Mouse (Mus musculus): ENCODE data around the gene Gm10999. TPM values are rescaled to one million over a fixed set of nuclear protein-coding genes. Genes with fewer than 3 reads are reported as not detected.

Gm10999 gene
- polyA plus RNA-seq (2014; fragmentation: Illumina TruSeq; extraction: RNeasy Lipid Tissue Mini Kit (QIAGEN cat#74804); ENCODE audit: low replicate concordance), result not detected

DNA sequence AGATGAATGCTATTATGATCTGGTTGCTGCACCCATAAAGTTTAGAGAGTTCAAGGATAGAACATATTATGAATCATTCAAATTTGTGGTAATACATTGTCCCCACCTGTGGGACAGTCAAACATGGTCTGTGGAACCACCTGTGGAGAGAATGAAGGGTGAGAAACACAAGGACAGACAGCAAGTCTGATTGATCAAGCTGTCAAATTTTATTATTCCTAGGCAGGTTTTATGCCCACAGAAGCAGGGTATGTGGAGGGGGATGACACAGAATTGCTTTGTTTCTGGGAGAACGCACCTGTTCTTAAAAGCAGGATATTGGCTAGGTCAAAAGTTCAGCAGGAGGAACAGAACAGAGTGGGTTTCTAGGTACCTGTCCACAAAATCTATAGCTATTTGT lies at the start of gene Gm10999:
Gene Gm10999 (minus strand): TSS at position 101 of the 400 bp plus-strand sequence.

Other genes with a start within 250 kb of the Gm10999 start
- gene Ccdc7a, start 66.1 kb downstream of the Gm10999 start, polyA plus RNA-seq (2014; fragmentation: Illumina TruSeq; extraction: RNeasy Lipid Tissue Mini Kit (QIAGEN cat#74804); ENCODE audit: low replicate concordance), result not detected
- gene Ccdc7b, start 64.5 kb downstream of the Gm10999 start, polyA plus RNA-seq (2014; fragmentation: Illumina TruSeq; extraction: RNeasy Lipid Tissue Mini Kit (QIAGEN cat#74804); ENCODE audit: low replicate concordance), result not detected
- 58.7 TPM for gene 2610044O15Rik8, start 102.7 kb upstream of the Gm10999 start, polyA plus RNA-seq (2014; fragmentation: Illumina TruSeq; extraction: RNeasy Lipid Tissue Mini Kit (QIAGEN cat#74804); ENCODE audit: low replicate concordance)

Measured in small intestine, adult 10 weeks (tissue).